Mouse (Mus musculus) macrophage (primary cell): Measurements from ENCODE around the gene Vipr1. TPM values are rescaled to one million over a fixed set of nuclear protein-coding genes. Genes with fewer than 3 reads are reported as not detected.

Experiments
- H3K27ac ChIP-seq: fragments of 350-480 bp; formaldehyde crosslinking; 2 replicates; pipeline ENCODE4 v1.9.0; 2021
- H3K36me3 ChIP-seq: fragments of 350-480 bp; formaldehyde crosslinking; 2 replicates; pipeline ENCODE4 v1.9.0; 2021; ENCODE audit errors: inconsistent target
- H3K4me3 ChIP-seq: fragments of 350-480 bp; formaldehyde crosslinking; 2 replicates; pipeline ENCODE4 v1.9.0; 2021; ENCODE audit errors: inconsistent target
- H3K79me2 ChIP-seq: fragments of 350-480 bp; formaldehyde crosslinking; 2 replicates; pipeline ENCODE4 v1.9.0; 2021; ENCODE audit errors: inconsistent target
- WGBS: methylation state at CpG from one replicate; pipeline ENCODE4 v1.1.7; 2026; ENCODE audit warnings: inconsistent platforms; ENCODE audit not compliant: missing documents; 5-methylcytosine and 5-hydroxymethylcytosine counted together
- polyA plus RNA-seq: library from polyadenylated mRNA; stranded (reverse); fragments of 250-400 nt; gene quantifications from 3 replicates; pipeline ENCODE4 v1.2.4, GENCODE M21; 2018; ENCODE audit warnings: inconsistent platforms

Gene Vipr1
- polyA plus RNA-seq, 1 experiment from 2014 or later = 1.1 TPM

GRCm38 (mm10) chr9:121614241-121614757, 28.2 kb upstream of the Vipr1 start:
- H3K4me3 ChIP-seq = no peak overlapping the region
- no peak overlapping the region for H3K27ac ChIP-seq
- no peaks in the 10 kb centered on the region for H3K36me3 ChIP-seq
- H3K79me2 ChIP-seq = no peaks in the 10 kb centered on the region

DNA sequence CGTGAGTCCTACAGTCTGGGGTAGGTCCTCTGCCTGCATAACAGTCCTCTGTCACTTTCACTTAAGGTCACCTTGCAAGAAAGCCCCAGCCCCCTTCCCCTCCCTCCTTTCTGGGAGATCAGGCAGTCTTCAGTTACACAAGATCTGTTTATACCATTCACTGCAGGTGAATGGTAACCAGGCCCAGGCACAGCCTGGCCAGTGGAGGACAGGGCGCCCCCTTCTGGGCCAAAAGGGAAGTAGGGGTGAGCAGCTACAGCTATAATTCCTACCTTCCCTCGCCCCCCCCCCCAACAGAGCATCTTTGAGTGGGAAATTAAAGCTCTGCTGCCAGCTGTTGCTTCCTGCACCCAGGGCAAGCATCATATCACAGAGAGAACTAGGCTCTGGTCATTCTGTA, 26.0 kb upstream of the Vipr1 start:
- Histone ChIP-seq H3K79me2 (no peaks in the 10 kb centered on the region), H3K4me3 (no peak overlapping the region), H3K36me3 (no peaks in the 10 kb centered on the region), H3K27ac (no peak overlapping the region)
- 72% methylated on average over 2 of the region's 3 CpGs for WGBS

DNA sequence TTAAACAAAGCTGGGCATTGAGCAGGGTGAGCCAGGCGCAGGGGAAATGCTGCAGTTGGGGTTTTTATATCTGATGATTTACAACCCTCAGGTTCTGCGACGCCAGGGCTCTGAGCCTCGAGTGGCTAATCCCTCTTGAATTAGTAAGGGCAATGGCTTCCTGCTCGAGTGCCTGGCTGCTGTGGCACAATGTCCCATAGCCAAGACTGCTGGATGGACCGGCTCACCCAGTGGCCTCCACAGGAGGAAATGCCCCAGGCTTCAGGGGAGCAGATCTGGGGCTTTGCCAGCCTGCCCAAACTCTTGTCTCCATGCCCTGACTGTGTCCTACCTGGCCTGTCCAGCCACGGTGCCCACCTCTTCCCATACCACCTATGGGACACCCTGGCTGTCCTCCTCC, 23.1 kb upstream of the Vipr1 start:
- 23% methylated on average over 6 of the region's 7 CpGs for WGBS
- Histone ChIP-seq H3K79me2 (no peaks in the 10 kb centered on the region), H3K36me3 (no peaks in the 10 kb centered on the region), H3K27ac (no peak overlapping the region), H3K4me3 (no peak overlapping the region)

- Histone ChIP-seq H3K79me2 (no peaks in the 10 kb centered on the region), H3K27ac (no peak overlapping the region), H3K36me3 (no peaks in the 10 kb centered on the region), H3K4me3 (no peak overlapping the region)
- 94% methylated on average over 4 of the region's 4 CpGs for WGBS
These were observed 19.3 kb upstream of the Vipr1 start for GRCm38 (mm10) chr9:121623235-121623634.

DNA sequence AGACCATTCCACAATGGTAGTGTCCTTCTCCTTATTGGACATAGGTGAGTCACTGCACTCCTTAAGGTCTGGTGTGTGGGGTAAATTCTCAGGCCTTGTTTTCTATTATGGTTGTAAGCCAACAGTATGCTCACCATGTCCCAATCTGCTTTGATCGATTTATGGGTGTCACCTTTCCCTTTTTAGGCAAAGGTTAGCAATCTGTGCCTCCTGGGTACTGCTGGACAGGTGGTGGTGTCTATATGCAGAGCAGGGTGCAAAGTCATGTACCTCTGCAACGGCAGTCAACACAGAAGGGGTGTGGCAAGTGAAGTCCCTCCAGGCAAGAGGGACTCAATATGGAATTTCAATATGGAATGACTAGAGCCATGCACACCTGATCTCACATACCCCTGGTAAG, 17.6 kb upstream of the Vipr1 start:
- Histone ChIP-seq H3K27ac (no peak overlapping the region), H3K36me3 (no peaks in the 10 kb centered on the region), H3K79me2 (no peaks in the 10 kb centered on the region), H3K4me3 (no peak overlapping the region)
- 84% methylated on average over 2 of the region's 2 CpGs for WGBS

- Histone ChIP-seq H3K36me3 (no peaks in the 10 kb centered on the region), H3K4me3 (no peak overlapping the region), H3K27ac (no peak overlapping the region), H3K79me2 (no peaks in the 10 kb centered on the region)
- WGBS = 94% methylated on average over 1 of the region's 1 CpGs
These were observed 11.9 kb upstream of the Vipr1 start for GRCm38 (mm10) chr9:121630627-121631026.

DNA sequence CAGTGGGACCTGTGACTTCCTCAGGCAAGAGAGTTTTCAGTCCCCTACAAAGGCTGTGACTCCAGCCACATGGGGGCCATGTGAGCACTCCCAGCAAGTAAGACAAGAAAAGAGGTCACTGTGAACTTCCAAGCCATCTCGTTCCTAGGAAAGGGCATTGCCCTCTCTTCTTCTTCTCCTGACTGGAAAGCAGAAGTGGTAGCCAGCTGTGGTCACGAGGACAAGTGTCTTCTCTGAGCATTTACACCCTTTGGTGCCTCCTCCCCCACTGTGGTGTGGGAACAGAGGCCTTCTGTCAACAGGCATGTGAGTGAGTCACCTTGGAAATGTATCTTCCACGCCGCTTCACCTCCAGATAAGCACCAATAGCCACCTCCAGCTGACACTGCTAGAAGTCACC, 10.6 kb upstream of the Vipr1 start:
- H3K4me3 ChIP-seq = no peak overlapping the region
- H3K79me2 ChIP-seq = no peaks in the 10 kb centered on the region
- peak overlapping the region; percentile 49 for H3K27ac ChIP-seq
- WGBS = 10% methylated on average over 4 of the region's 4 CpGs
- H3K36me3 ChIP-seq = no peaks in the 10 kb centered on the region

DNA sequence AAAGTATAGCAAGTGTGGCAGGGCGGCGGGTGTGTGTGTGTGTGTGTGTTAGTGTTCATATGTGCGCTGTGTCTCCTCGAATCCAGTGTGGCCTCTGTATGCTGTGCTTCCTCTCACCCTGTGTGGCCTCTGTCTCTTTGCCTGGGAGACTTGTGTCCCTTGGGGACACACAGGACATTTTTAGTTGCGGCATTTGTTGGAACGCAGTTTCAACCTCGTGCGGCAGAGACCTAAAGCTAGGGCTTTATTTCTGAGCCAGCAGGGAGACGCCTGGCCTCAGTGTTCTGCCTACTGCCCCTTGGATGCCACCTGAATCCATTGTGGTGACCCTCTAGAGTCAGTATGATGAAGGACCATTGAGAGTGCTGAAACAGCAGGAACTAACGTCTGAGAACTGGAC, 9.6 kb upstream of the Vipr1 start:
- Histone ChIP-seq H3K4me3 (no peak overlapping the region), H3K27ac (no peak overlapping the region), H3K79me2 (no peaks in the 10 kb centered on the region), H3K36me3 (no peaks in the 10 kb centered on the region)
- WGBS = 93% methylated on average over 10 of the region's 10 CpGs

DNA sequence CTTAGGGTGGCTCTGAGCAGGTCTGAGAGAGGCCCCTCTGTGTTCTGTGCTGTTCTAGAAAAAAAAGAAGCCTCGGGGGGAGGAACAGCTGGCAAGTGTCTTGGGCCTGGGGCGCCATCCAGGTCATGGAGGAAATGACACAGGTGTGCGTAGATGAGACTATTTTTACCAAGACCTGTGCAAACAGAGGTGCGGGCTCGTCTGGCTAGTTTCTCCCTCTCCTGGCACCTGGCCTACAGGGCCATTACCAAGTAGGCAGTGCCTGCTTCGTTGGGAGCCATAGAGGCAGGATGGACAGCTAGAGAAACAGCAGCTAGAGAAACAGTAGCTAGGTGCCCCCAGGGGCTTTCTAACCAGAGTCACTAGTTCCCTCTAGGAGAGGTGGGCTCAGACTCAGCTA, 9.2 kb upstream of the Vipr1 start:
- H3K27ac ChIP-seq = no peak overlapping the region
- H3K79me2 ChIP-seq = no peaks in the 10 kb centered on the region
- WGBS = 91% methylated on average over 6 of the region's 6 CpGs
- H3K36me3 ChIP-seq = no peaks in the 10 kb centered on the region
- H3K4me3 ChIP-seq = no peak overlapping the region

GRCm38 (mm10) chr9:121635835-121636576, 6.5 kb upstream of the Vipr1 start:
- H3K4me3 ChIP-seq = no peak overlapping the region
- no peaks in the 10 kb centered on the region for H3K79me2 ChIP-seq
- H3K36me3 ChIP-seq = no peaks in the 10 kb centered on the region
- peak overlapping the region; percentile 73 for H3K27ac ChIP-seq
- WGBS = 8% methylated on average over 7 of the region's 7 CpGs

- H3K27ac ChIP-seq = no peak overlapping the region
- no peaks in the 10 kb centered on the region for H3K36me3 ChIP-seq
- H3K79me2 ChIP-seq = no peaks in the 10 kb centered on the region
- H3K4me3 ChIP-seq = no peak overlapping the region
- 96% methylated on average over 16 of the region's 16 CpGs for WGBS
These were observed 2.7 kb upstream of the Vipr1 start for GRCm38 (mm10) chr9:121639790-121640189.

DNA sequence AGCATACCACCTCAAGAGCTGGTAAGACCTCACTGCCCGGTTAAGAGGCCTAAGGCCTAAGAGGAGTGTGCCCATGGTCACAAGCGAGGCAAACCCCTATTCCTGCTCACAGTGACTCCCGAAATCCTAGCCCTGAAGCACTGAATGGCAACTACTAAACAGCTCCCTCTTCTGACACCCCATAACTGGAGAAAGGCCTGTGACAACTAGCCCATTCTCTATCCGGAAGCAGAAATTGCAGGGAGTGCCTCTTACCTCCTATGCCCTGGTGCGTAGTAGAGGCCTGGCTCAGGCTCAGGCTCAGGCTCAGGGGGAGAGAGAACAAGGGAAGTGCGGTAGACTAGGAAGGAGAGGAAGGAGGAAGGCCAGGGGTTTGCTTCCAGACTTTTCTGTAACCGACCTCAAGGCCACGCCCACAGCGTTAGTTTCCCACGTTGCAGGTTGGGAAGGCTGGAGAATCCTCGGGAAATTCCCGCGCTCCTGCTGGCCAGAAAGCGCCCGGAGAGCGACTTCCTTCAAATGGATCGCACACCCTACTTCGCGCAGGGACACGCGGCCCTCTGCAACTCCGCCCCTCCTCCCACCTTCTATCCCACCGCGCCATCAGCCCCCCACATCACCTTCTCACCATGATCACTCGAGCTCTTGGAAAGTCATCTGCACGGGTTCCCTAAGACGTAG, 1.1 kb upstream of the Vipr1 start:
- WGBS = 28% methylated on average over 22 of the region's 27 CpGs
- H3K79me2 ChIP-seq = no peaks in the 10 kb centered on the region
- H3K36me3 ChIP-seq = no peaks in the 10 kb centered on the region
- no peak overlapping the region for H3K27ac ChIP-seq
- H3K4me3 ChIP-seq = peak overlapping the region; percentile 7; the same call in 1 of the 2 replicates

DNA sequence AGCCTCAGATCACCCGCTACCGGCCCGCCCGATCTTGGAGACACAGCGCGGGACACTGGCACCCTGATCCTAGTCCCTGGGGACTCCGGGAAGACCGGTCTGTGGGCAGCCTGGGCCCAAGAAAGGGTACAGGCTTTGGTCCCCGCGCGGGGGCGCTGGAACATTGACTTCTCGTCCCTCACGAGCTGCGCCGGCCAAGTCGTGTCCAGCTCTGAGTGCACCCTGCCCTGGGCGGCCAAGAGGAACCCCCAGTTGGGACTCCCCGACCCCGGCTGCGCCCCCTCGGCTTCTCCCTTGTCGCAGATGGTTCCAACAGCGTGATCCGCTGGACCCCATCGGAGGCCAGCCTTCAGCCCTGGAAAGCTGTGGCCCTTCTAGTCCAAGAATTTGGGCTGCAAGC, 515 bp upstream of the Vipr1 start, which contains the start of gene Lyzl4:
Gene Lyzl4 (minus strand): TSS at position 96 of the 400 bp plus-strand sequence.
- H3K4me3 ChIP-seq = peak within 1 kb of the TSS; percentile 7; the same call in 1 of the 2 replicates
- H3K79me2 ChIP-seq = no peaks in the 10 kb centered on the region
- H3K36me3 ChIP-seq = no peaks in the 10 kb centered on the region
- no peak within 1 kb of the TSS for H3K27ac ChIP-seq
- 3% methylated on average over 21 of the region's 26 CpGs for WGBS

DNA sequence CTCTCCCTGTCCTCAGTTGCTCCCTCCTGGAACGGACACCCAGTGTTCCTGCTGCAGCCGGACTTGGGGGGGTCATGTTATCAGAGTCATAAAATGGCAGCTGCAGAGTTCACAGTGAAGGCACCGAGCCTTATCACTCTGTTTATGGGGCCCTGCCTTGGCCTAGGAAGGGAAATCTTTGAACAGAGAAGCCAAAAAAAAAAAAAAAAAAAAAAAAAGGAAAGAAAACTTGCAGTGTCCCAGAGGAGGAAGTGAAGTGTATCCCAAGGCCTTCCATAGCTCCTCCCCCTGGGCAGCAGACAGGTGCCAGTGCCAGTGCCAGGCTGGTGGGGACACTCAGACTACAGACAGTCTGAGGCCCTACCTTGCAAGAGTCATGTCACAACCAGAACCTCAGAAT, 2.3 kb downstream of the Vipr1 start:
- 77% methylated on average over 2 of the region's 3 CpGs for WGBS
- no peaks in the 10 kb centered on the region for H3K79me2 ChIP-seq
- H3K36me3 ChIP-seq = no peaks in the 10 kb centered on the region
- no peak overlapping the region for H3K27ac ChIP-seq
- H3K4me3 ChIP-seq = no peak overlapping the region

GRCm38 (mm10) chr9:121647026-121647425, 4.5 kb downstream of the Vipr1 start:
- H3K27ac ChIP-seq = no peak overlapping the region
- WGBS = 75% methylated on average over 7 of the region's 7 CpGs
- H3K4me3 ChIP-seq = no peak overlapping the region
- no peaks in the 10 kb centered on the region for H3K79me2 ChIP-seq
- no peaks in the 10 kb centered on the region for H3K36me3 ChIP-seq
